ENCODE assay signal across 10 mouse cellular contexts in genomic region chr19:6652775-6653174, GRCm38 (mm10).
DNase-seq lines count a peak whose midpoint lies in the region; ATAC-seq and TF ChIP-seq lines count a peak whose summit lies in the region.
"Had no signal": no experiment of that assay in that cellular context is flagged by ENCODE, and none has a peak within 500 bp of the region (broad histone marks: within the 10 kb centered on the region; RNA-seq: fewer than 3 reads in every experiment).

No protein-coding gene starts in this region.

- peak; percentile 46 for TF ChIP-seq CTCF in kidney, postnatal 0 days (IDR thresholded peaks at IDR 0.05; ENCODE audit: low read depth)

- H3K27ac ChIP-seq in kidney, postnatal 0 days = no peak overlapping the region
- no peak overlapping the region for H3K27ac ChIP-seq in kidney, embryonic 15.5 days

- no peak for DNase-seq in kidney, postnatal 0 days (ENCODE audit: low spot score)
- DNase-seq in 3T3-L1 (ENCODE audit: low read depth, low spot score) (peak; percentile 18), 416B (ENCODE audit: low read depth) (peak; percentile 38)
- DNase-seq in ovary, postnatal 36 days (ENCODE audit: low spot score) = no peak
- no peak for DNase-seq in left cerebral cortex, postnatal 25 days (ENCODE audit: low spot score in 2 of 2)
- no peak for DNase-seq in adrenal gland, postnatal 25 days

- intact Hi-C loops in left cerebral cortex, postnatal 25 days (cut with DNase I) = no loop called here

- H3K36me3 ChIP-seq in kidney, postnatal 0 days (ENCODE audit: insufficient read depth, low read length) = no peaks in the 10 kb centered on the region
- H3K36me3 ChIP-seq in kidney, embryonic 15.5 days = no peaks in the 10 kb centered on the region

- H3K27me3 ChIP-seq in kidney, postnatal 0 days (ENCODE audit: insufficient read depth, low read length) = no peaks in the 10 kb centered on the region
- H3K27me3 ChIP-seq in kidney, embryonic 15.5 days = no peaks in the 10 kb centered on the region

- H3K4me1 ChIP-seq in kidney, postnatal 0 days (replicated peaks; ENCODE audit: insufficient read depth, low read length) = no peaks in the 10 kb centered on the region
- H3K4me1 ChIP-seq in kidney, embryonic 15.5 days = no peaks in the 10 kb centered on the region

- no peak overlapping the region for H3K4me3 ChIP-seq in kidney, postnatal 0 days (replicated peaks; ENCODE audit: low read depth, low read length)
- H3K4me3 ChIP-seq in kidney, embryonic 15.5 days (replicated peaks) = no peak overlapping the region
- H3K4me3 ChIP-seq: erythroblast, embryonic 14.5 days had no signal

- H3K4me2 ChIP-seq in kidney, postnatal 0 days (ENCODE audit: low read length) = no peak overlapping the region
- H3K4me2 ChIP-seq in kidney, embryonic 15.5 days = no peak overlapping the region

- no peak overlapping the region for H3K9ac ChIP-seq in kidney, postnatal 0 days (ENCODE audit: low read depth, low read length)
- H3K9ac ChIP-seq in kidney, embryonic 15.5 days = no peak overlapping the region

- no peaks in the 10 kb centered on the region for H3K9me3 ChIP-seq in kidney, postnatal 0 days (replicated peaks; ENCODE audit: low read length)
- H3K9me3 ChIP-seq in kidney, embryonic 15.5 days (replicated peaks) = no peaks in the 10 kb centered on the region

- ATAC-seq in kidney, postnatal 0 days (replicated peaks; ENCODE audit: low FRiP score, low read depth) = no peak
- ATAC-seq in kidney, embryonic 15.5 days (replicated peaks; ENCODE audit: low FRiP score) = no peak
- ATAC-seq in common myeloid progenitor, adult 5-6 weeks (replicated peaks; ENCODE audit: low read depth, poor library complexity, severe bottlenecking) = 0 out of 2 replicates have a peak, but pooled peaks have one; percentile 54
- ATAC-seq: intestine, embryonic 16.5 days had no signal

- WGBS in kidney, postnatal 0 days = 83% methylated on average over 4 of the region's 4 CpGs
- WGBS in kidney, embryonic 15.5 days = 79% methylated on average over 4 of the region's 4 CpGs

Comparison
In these comparisons a context has a peak if more than half of its experiments do, and no peak if none do; other contexts are left out.
1. DNase-seq: peak in 3T3-L1 (single experiment) and 416B (single experiment); none in kidney, postnatal 0 days (single experiment), ovary, postnatal 36 days (single experiment), left cerebral cortex, postnatal 25 days (0 of 2) and adrenal gland, postnatal 25 days (single experiment).